Mouse (Mus musculus): Measurements from ENCODE around the gene B4galt3. TPM values are rescaled to one million over a fixed set of nuclear protein-coding genes. Genes with fewer than 3 reads are reported as not detected.

Gene B4galt3
- total RNA-seq, 2 experiments from 2014 or later, result 14.7 to 24.7 TPM

- peak; percentile 66 for ATAC-seq (replicated peaks; ENCODE audit: poor library complexity, severe bottlenecking)
Measured at GRCm38 (mm10) chr1:171262594-171263130, 7.5 kb upstream of the B4galt3 start.

GRCm38 (mm10) chr1:171263185-171263611 lies 6.9 kb upstream of the B4galt3 start:
- ATAC-seq (replicated peaks; ENCODE audit: poor library complexity, severe bottlenecking), result no peak

GRCm38 (mm10) chr1:171263666-171264461 lies 6.3 kb upstream of the B4galt3 start:
- peak; percentile 18; the same call in 1 of the 2 replicates for ATAC-seq (replicated peaks; ENCODE audit: poor library complexity, severe bottlenecking)

- no peak for ATAC-seq (replicated peaks; ENCODE audit: poor library complexity, severe bottlenecking)
Measured at GRCm38 (mm10) chr1:171265971-171266744, 4.0 kb upstream of the B4galt3 start.

GRCm38 (mm10) chr1:171268341-171268740 lies 1.8 kb upstream of the B4galt3 start:
- ATAC-seq (replicated peaks; ENCODE audit: poor library complexity, severe bottlenecking), result no peak

GRCm38 (mm10) chr1:171270573-171270900 lies 409 bp downstream of the B4galt3 start:
- peak; percentile 28 for ATAC-seq (replicated peaks; ENCODE audit: poor library complexity, severe bottlenecking)

- no peak for ATAC-seq (replicated peaks; ENCODE audit: poor library complexity, severe bottlenecking)
Measured at GRCm38 (mm10) chr1:171271196-171271595, 1.1 kb downstream of the B4galt3 start.

GRCm38 (mm10) chr1:171271622-171272021 lies 1.5 kb downstream of the B4galt3 start:
- 0 out of 2 replicates have a peak, but pooled peaks have one; percentile 12 for ATAC-seq (replicated peaks; ENCODE audit: poor library complexity, severe bottlenecking)

- ATAC-seq (replicated peaks; ENCODE audit: poor library complexity, severe bottlenecking), result peak; percentile 47
Measured at GRCm38 (mm10) chr1:171272086-171272485, 2.0 kb downstream of the B4galt3 start.

- ATAC-seq (replicated peaks; ENCODE audit: poor library complexity, severe bottlenecking), result peak; percentile 63
Measured at GRCm38 (mm10) chr1:171274171-171274570, 4.0 kb downstream of the B4galt3 start.

- no peak for ATAC-seq (replicated peaks; ENCODE audit: poor library complexity, severe bottlenecking)
Measured at GRCm38 (mm10) chr1:171275144-171275734, 5.1 kb downstream of the B4galt3 start.

- no peak for ATAC-seq (replicated peaks; ENCODE audit: poor library complexity, severe bottlenecking)
Measured at GRCm38 (mm10) chr1:171276110-171276748, 6.1 kb downstream of the B4galt3 start.

GRCm38 (mm10) chr1:171277736-171278135 lies 7.6 kb downstream of the B4galt3 start:
- no peak for ATAC-seq (replicated peaks; ENCODE audit: poor library complexity, severe bottlenecking)

- ATAC-seq (replicated peaks; ENCODE audit: poor library complexity, severe bottlenecking), result no peak
Measured at GRCm38 (mm10) chr1:171278436-171278835, 8.3 kb downstream of the B4galt3 start.

- ATAC-seq (replicated peaks; ENCODE audit: poor library complexity, severe bottlenecking), result no peak
Measured at GRCm38 (mm10) chr1:171279012-171279705, 9.0 kb downstream of the B4galt3 start.

- no peak for ATAC-seq (replicated peaks; ENCODE audit: poor library complexity, severe bottlenecking)
Measured at GRCm38 (mm10) chr1:171279721-171280120, 9.6 kb downstream of the B4galt3 start.

- ATAC-seq (replicated peaks; ENCODE audit: poor library complexity, severe bottlenecking), result peak; percentile 0; the same call in 1 of the 2 replicates
Measured at GRCm38 (mm10) chr1:171280250-171280915, 10.3 kb downstream of the B4galt3 start.

GRCm38 (mm10) chr1:171280916-171281527 lies 10.9 kb downstream of the B4galt3 start, which contains the start of gene Ppox:
Gene Ppox (minus strand): TSS chr1:171281186.
- ATAC-seq (replicated peaks; ENCODE audit: poor library complexity, severe bottlenecking), result peak; percentile 84

- peak; percentile 40 for ATAC-seq (replicated peaks; ENCODE audit: poor library complexity, severe bottlenecking)
Measured at GRCm38 (mm10) chr1:171281528-171281923, 11.4 kb downstream of the B4galt3 start.

Measured in granulocyte monocyte progenitor cell, adult 5-6 weeks (primary cell).